Mouse (Mus musculus): ENCODE measurements at regions not wholly inside any gene's neighbourhood (a gene's known extent, or its start where the extent isn't known, plus 50 kb on each side); places are given as distances from the start of the nearest gene placed in this dataset.

- TF ChIP-seq POLR2A (IDR thresholded peaks at IDR 0.05; ENCODE audit: low read depth, low read length) (no peak), CTCF (IDR thresholded peaks at IDR 0.05; ENCODE audit: extremely low read depth, insufficient read depth, insufficient read length, insufficient replicate concordance) (no peak)
These were observed 119.7 kb upstream of the Arhgap20 start for GRCm38 (mm10) chr9:51645426-51645825.

Data from spleen, adult 2 months (tissue).